Mouse (Mus musculus) limb, embryonic 11.5 days (tissue): ENCODE data around the gene Gm45062. TPM values are rescaled to one million over a fixed set of nuclear protein-coding genes. Genes with fewer than 3 reads are reported as not detected.

Experiments
- ATAC-seq: fragments of 200-750 bp; cut with Nextera tagmentation; 2 replicates; pipeline ENCODE4 v1.8.0; 2017; ENCODE audit warnings: low read depth; ENCODE audit not compliant: insufficient number of reproducible peaks, low FRiP score, low TSS enrichment
- DNase-seq: peaks from one replicate; pipeline ENCODE4 v3.0.0-alpha.2; 2015; ENCODE audit warnings: low spot score
- H3K27ac ChIP-seq: fragments of 300-500 bp; sonication (generic); replicated peaks from 2 replicates; pipeline ENCODE4 v1.5.1; 2014; ENCODE audit warnings: low read depth, mild to moderate bottlenecking, low read length
- H3K27me3 ChIP-seq: fragments of 300-500 bp; sonication (generic); 2 replicates; pipeline ENCODE4 v1.6.1; 2014; ENCODE audit warnings: mild to moderate bottlenecking, low read length, mixed read lengths; ENCODE audit not compliant: control insufficient read depth, insufficient read depth
- H3K36me3 ChIP-seq: fragments of 300-500 bp; sonication (generic); 2 replicates; pipeline ENCODE4 v1.6.1; 2014; ENCODE audit warnings: mild to moderate bottlenecking, low read length, moderate library complexity, mixed read lengths; ENCODE audit not compliant: control insufficient read depth, insufficient read depth
- H3K4me1 ChIP-seq: fragments of 300-500 bp; sonication (generic); 2 replicates; pipeline ENCODE4 v1.6.1; 2014; ENCODE audit warnings: low read length, mixed read lengths; ENCODE audit not compliant: control insufficient read depth, insufficient read depth
- H3K4me2 ChIP-seq: fragments of 300-500 bp; sonication (generic); 2 replicates; pipeline ENCODE4 v1.6.1; 2014; ENCODE audit warnings: low read depth, mild to moderate bottlenecking, moderate library complexity; ENCODE audit not compliant: severe bottlenecking
- H3K4me3 ChIP-seq: fragments of 300-500 bp; sonication (generic); 2 replicates; pipeline ENCODE4 v1.5.1; 2014; ENCODE audit warnings: low read depth, low read length
- H3K9ac ChIP-seq: fragments of 300-500 bp; sonication (generic); 2 replicates; pipeline ENCODE4 v1.6.1; 2014; ENCODE audit warnings: mild to moderate bottlenecking, low read length
- H3K9me3 ChIP-seq: fragments of 300-500 bp; sonication (generic); 2 replicates; pipeline ENCODE4 v1.6.1; 2016; ENCODE audit warnings: low read length; ENCODE audit not compliant: control insufficient read depth
- WGBS: fragments of 180-500 bp; shearing (Covaris S2); extraction: QIAGEN DNeasy Blood & Tissue Kit; methylation state at CpG from one replicate; pipeline ENCODE4 v1.1.7; 2014; 5-methylcytosine and 5-hydroxymethylcytosine counted together
- polyA plus RNA-seq: library from polyadenylated mRNA; unstranded; fragments of >200 nt; fragmentation: Nextera tagmentation; extraction: Ambion mirVana; gene quantifications from 2 replicates; pipeline ENCODE4 v1.2.1, GENCODE M21; 2014

Gm45062 gene
- polyA plus RNA-seq, 1 experiment from 2014 or later = 16.1 TPM

DNA sequence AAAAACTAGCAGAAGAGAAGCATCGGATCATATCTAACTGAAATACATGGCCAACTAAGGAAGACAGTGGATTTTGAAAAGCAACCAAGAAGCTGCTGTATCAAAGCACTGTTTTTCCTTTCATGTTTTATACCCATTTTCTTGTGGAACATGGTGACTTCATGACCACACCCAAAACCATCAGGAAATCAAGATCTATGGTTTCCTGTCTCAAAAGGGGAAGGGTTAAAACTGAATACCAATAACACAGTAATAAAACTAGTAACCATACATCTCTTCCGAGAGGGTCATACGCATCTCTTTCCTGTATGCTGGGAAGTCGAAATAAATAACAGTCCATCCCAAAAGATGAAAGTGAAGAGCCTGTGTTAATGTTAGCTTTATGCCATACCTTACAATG is 373.5 kb downstream of the Gm45062 start:
- Histone ChIP-seq H3K4me2 (no peak overlapping the region), H3K27ac (no peak overlapping the region), H3K9ac (no peak overlapping the region), H3K9me3 (no peaks in the 10 kb centered on the region), H3K4me3 (no peak overlapping the region), H3K27me3 (no peaks in the 10 kb centered on the region), H3K4me1 (no peaks in the 10 kb centered on the region), H3K36me3 (no peaks in the 10 kb centered on the region)
- DNase-seq = no peak
- WGBS = 94% methylated on average over 4 of the region's 4 CpGs
- ATAC-seq = no peak

DNA sequence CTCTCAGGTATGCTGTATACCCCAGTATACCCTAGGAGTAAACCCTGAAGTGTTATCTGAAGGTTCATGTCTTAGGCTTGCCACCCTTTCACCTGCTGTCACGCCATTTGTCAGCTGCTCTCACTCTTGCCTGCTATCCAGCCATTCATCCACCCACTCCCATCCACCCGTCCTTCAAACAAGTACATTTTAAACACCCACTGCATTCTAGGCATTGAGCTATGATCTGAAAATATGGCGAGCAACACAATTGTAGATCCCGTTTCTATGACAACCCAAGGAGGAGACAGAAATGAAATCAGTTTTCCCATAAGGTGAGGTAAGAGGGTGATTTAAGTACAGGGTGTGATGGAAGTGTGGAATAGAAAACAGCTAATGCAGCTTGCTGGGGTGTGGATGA is 378.9 kb downstream of the Gm45062 start:
- no peak for DNase-seq
- Histone ChIP-seq H3K9me3 (no peaks in the 10 kb centered on the region), H3K27ac (no peak overlapping the region), H3K27me3 (no peaks in the 10 kb centered on the region), H3K9ac (no peak overlapping the region), H3K4me2 (no peak overlapping the region), H3K4me1 (no peaks in the 10 kb centered on the region), H3K36me3 (no peaks in the 10 kb centered on the region), H3K4me3 (no peak overlapping the region)
- ATAC-seq = no peak
- 89% methylated on average over 4 of the region's 4 CpGs for WGBS

DNA sequence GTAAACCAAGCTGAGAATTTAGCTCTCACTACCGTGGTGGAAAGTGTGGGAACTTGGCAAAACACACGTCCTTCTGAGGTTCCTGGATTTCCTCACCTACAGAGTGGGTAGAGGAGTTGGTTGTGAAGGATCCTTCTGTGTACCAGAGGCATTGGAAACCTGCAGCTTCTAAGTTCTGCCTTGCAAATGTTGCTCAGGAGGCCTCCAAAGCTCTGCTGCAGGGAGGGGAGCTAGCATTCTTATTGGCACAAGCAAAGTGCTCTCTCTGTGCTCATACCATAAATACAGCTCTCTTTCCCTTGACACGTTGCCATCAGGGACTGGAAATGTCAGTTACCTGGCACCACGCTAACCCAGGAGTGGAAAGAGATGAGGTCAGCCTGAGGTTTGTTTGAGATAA is 379.6 kb downstream of the Gm45062 start:
- H3K27ac ChIP-seq = no peak overlapping the region
- H3K4me3 ChIP-seq = no peak overlapping the region
- DNase-seq = no peak
- WGBS = 84% methylated on average over 4 of the region's 4 CpGs
- H3K9me3 ChIP-seq = no peaks in the 10 kb centered on the region
- H3K36me3 ChIP-seq = no peaks in the 10 kb centered on the region
- ATAC-seq = no peak
- no peaks in the 10 kb centered on the region for H3K27me3 ChIP-seq
- no peaks in the 10 kb centered on the region for H3K4me1 ChIP-seq
- no peak overlapping the region for H3K9ac ChIP-seq
- H3K4me2 ChIP-seq = no peak overlapping the region

DNA sequence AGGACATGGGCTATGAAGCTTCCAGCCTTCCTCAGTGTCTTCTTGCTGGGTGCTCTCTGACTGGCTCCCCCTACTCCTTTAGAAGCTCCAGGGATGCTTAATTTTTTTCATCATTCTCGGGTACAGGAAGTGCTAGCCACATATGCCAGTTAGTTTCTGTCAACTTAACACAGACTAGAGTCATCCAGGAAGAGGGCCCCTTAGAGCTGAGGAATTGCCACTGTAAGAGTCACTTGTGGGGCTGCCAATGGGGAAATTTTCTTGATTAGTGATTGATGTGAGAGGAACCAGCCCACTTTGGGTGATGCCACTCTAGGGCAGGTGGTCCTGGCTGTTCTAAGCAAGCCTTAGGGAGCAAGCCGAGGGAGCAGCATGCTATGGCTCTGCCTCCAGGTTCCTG is 380.3 kb downstream of the Gm45062 start:
- Histone ChIP-seq H3K36me3 (no peaks in the 10 kb centered on the region), H3K9me3 (no peaks in the 10 kb centered on the region), H3K27ac (no peak overlapping the region), H3K9ac (no peak overlapping the region), H3K4me2 (no peak overlapping the region), H3K4me1 (no peaks in the 10 kb centered on the region), H3K4me3 (no peak overlapping the region), H3K27me3 (no peaks in the 10 kb centered on the region)
- DNase-seq (no peak), ATAC-seq (no peak)
- WGBS = 85% methylated on average over 2 of the region's 2 CpGs

DNA sequence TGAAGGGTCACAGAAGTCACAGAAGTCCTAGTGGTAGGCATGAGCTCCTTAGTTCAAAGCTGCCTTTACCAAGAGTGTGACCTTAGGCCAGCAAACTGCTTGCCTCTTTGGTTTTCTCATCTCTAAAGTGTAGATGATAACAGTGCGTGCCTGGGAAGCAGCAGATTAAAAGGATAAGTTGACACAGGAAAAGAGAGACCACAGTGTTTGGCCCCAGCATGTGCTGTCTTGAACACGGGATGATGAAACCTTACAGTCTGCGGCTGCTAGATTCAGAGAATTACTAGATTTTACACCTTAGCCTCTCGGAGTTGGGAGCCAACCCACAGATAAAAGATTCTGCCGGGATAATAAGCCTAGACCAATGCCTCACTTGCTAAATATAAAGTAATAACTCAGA is 381.6 kb downstream of the Gm45062 start:
- no peak overlapping the region for H3K27ac ChIP-seq
- H3K9me3 ChIP-seq = no peaks in the 10 kb centered on the region
- ATAC-seq (no peak), DNase-seq (no peak)
- no peaks in the 10 kb centered on the region for H3K27me3 ChIP-seq
- H3K4me2 ChIP-seq = no peak overlapping the region
- WGBS = 88% methylated on average over 5 of the region's 5 CpGs
- no peak overlapping the region for H3K4me3 ChIP-seq
- H3K9ac ChIP-seq = no peak overlapping the region
- no peaks in the 10 kb centered on the region for H3K36me3 ChIP-seq
- no peaks in the 10 kb centered on the region for H3K4me1 ChIP-seq

DNA sequence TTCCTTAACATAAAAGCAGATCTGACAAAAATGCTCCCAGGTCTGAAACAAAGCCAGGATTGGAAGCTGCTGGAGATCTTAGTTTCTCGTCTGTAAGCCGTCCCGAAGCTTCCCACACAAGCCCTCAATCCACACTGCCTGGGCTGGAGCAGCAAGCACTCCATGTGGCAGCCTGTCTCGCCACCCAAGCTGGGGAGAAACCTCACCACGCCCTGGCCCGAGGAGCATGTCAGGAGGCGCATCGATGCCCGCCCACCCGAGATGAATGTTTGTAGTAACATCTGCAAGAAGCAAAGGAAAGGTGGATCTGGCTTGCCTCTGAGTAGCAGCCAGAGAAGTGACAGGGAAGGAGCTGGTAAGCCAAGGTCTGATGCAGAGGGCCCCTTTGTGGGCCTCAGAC is 385.5 kb downstream of the Gm45062 start:
- Histone ChIP-seq H3K9me3 (no peaks in the 10 kb centered on the region), H3K27me3 (no peaks in the 10 kb centered on the region), H3K4me3 (no peak overlapping the region), H3K4me1 (no peaks in the 10 kb centered on the region), H3K4me2 (no peak overlapping the region), H3K36me3 (no peaks in the 10 kb centered on the region), H3K9ac (no peak overlapping the region; the same call in 1 of the 2 replicates), H3K27ac (no peak overlapping the region)
- WGBS = 82% methylated on average over 10 of the region's 10 CpGs
- no peak for DNase-seq
- no peak for ATAC-seq

DNA sequence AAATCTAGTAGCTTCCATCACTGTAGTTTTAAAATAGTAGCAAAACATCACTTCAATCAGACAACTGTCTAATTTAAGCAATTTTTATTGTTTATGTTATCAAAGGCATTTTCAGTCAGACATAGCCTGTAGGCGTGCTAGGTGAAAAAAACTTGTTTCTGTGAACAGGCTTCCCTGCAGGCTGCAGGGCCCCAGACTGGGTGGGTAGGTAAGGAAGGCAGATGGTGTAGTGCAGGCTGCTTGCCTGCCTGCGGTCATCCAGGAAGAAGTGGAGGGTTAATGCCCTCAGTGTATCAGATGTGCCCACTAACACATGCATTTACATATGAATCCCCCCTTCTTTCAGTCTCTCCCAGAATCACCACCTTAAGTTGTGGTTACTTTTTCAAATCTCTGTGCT is 386.5 kb downstream of the Gm45062 start:
- H3K36me3 ChIP-seq = no peaks in the 10 kb centered on the region
- H3K4me1 ChIP-seq = no peaks in the 10 kb centered on the region
- WGBS = 51% methylated on average over 2 of the region's 2 CpGs
- H3K9ac ChIP-seq = no peak overlapping the region
- no peaks in the 10 kb centered on the region for H3K27me3 ChIP-seq
- ATAC-seq (no peak), DNase-seq (no peak)
- no peaks in the 10 kb centered on the region for H3K9me3 ChIP-seq
- no peak overlapping the region for H3K4me3 ChIP-seq
- H3K27ac ChIP-seq = no peak overlapping the region
- no peak overlapping the region for H3K4me2 ChIP-seq

Other genes starting within 250 kb of the Gm45062 start
- 0.12 and 0.24 TPM in 2 replicates for gene Col28a1, start 66.8 kb upstream of the Gm45062 start, polyA plus RNA-seq
- gene Mios, start 50.2 kb upstream of the Gm45062 start, polyA plus RNA-seq = 27.9 and 32.2 TPM in 2 replicates
- 203 and 211 TPM in 2 replicates for gene Rpa3, start 277 bp upstream of the Gm45062 start, polyA plus RNA-seq
- 16.7 and 18.0 TPM in 2 replicates for gene Umad1, start 162 bp upstream of the Gm45062 start, polyA plus RNA-seq